Mouse (Mus musculus) cerebellum, adult 9-11 months (tissue): Measurements from ENCODE around the gene Ptprc.

Experiments used
- DNase-seq: peaks from one replicate; pipeline ENCODE4 v3.0.0; 2022

The Ptprc gene

DNA sequence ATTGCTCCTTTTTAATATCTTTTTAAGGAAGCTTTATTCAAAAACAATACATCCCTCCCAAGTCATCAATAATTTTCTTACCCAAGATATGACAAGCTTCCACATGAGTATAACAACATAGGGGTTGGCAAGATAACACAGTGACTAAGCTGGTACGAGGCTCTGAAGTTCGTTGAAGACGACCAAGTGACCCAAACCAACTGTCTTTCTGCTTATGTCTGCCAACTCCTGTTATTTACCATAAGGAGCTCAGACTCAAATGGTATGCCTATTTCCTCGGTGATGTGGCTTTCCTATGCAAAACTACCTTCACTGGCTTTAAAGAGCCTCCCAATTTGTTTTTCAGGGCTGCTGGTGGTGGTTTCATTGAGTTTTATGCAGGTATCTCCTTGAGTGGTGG is at the start of gene Ptprc:
Gene Ptprc, minus strand, starts transcription at position 215 of the 400 bp plus-strand sequence.
- DNase-seq, result no peak

DNA sequence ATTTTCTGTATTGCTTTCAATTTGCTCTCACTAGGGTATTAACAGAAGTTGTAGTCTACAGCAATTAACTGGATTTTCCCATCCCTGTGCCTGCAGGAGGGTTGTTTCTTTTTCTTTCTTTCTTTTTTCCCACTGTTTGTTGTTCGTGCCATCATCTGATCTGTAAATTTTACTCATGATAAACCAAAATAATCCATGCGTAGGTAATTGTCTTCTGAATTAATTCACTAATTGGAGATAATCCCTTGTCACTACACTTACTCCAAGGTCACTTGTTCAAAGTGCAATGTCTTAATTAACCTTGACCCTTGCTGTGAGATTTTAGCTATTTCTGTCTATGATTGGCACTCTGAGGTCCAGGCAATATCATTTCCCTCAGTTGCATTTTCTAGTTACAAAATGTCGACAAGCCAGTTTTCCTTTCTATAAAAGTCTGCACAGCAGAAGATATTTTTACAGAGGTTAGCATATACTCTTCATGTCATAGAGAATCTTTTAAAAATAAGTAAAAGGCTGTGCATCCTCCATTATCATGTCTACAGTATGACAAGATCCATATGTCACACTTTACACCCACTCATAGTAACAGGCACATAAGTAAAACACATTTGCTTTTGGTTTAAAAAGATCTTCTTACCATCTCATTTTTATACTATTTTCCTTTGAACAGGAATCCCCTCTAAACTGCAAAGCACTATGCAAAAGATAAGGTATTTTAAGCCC is 39.4 kb upstream of the Ptprc start:
- no peak for DNase-seq

DNA sequence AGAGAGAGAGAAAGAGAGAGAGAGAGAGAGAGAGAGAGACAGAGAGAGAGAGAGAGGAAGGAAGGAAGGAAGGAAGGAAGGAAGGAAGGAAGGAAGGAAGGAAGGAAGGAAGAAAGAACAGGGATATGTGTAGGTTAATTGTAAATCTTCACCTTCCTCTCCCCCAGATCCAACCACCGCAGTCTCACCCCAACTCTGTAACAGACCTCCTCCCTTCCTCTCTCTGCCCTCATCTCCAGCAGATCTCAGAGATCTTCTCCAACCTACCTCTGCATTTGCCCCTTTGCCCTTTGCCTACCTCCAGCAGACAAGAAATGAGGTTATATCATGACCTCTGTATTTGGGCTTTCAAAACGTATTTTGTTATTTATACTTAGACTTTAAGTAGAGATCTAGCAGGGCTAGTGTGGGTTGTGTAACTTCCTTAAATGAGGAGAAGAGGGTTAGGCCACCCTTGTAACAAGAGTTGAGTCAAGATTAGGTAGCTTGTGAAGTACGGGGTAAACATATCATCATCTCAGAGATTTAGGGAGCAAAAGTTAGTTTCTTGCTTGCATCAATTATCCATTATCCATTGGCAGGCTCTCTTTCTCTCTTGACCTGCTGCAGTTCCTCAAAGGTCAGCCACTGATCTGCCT is 35.0 kb upstream of the Ptprc start:
- DNase-seq, result no peak

DNA sequence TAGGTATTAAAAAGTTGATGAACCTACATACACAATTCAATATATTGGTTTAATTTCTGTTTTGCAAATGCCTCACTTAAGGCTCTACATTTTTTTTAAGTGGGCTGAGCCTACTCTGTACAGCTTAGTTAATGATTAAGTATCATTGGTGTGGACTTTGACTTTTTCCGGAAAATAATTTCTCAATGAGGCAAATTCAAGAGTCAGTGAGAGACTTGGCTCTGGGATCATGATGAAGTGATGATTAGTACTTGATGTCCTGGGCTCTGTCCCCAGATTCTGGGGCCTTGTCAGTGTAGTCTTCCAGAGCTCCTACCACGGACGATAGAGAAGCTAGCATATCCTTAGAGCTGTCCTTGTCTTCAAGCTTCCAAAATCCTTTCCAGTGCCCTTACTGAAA is 34.2 kb upstream of the Ptprc start:
- no peak for DNase-seq

DNA sequence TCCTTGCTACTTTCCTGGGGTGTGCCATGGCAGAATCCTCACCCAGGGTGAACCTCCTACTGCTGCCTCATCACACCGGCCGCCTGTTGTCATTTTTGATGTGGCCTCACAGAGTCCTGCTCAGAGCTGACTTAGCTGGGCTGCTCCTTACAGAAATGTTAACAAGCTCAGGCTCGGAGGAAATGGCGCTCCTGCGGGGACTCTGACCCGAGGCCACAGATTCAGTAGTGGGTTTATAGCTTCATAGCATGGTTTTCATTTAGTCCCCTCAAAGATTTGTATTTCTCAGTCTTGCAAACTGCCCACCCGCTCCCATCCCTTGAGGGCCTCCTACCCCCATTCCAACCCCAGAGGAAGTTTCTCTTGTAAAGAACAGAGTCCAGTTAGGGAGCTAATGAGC is 30.5 kb upstream of the Ptprc start:
- DNase-seq, result no peak

DNA sequence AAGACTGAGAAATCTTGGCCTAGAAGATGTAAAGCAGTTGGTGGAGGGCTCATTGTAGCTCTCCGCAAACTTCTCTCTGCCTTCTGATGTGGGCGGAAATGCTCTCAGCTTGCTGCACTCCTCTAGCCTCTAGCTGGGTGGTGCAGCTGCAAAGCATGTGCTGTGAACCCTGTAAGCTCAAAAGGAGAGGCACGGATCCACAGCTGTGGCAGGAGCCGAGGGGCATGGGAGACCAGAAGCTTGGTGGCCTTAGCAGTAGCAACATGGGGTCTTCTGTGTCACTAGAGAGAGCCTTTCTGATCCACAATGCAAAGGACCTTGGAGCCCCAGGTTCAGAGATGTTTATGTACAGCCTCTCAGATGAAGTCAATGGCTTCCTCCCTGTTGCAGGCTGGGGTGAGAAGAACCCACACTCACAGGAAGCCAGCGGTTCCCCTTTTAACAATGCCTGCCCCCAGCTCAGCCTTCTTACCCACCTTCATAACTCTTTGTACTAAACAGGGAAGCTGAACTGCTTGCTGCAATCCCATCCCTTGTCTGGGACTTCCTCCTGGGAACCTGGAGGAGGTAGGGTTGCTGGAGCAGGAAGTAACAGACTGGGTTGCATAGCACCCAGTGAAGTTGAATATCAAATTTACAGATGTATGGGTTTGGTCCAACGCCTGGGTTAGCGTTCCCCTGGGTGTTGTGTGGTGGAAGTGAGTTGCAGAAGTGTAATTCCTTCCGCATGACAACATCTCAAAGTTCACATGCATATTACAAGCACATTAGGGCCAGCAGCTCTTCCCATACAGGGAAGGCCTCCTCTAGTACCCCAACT is 16.4 kb upstream of the Ptprc start:
- no peak for DNase-seq

DNA sequence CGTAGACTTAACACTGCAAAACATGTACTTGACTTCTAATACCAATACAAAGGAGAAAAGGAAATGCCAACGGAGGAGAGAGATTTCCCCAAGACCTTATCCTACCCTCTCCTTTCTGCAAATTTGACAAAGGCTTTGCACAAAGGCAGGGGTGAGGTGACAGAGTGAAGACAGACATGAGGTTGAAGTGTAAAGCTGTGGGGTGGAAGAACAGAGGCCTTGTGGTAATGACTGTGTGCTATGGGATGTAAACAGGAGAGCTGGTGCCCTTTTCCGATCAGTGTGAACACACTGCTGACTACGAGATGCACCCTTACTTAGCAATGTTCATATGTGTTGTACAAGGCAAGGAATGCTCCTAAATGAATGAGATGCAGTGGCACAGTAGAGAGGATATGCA is 12.6 kb upstream of the Ptprc start:
- DNase-seq, result no peak

DNA sequence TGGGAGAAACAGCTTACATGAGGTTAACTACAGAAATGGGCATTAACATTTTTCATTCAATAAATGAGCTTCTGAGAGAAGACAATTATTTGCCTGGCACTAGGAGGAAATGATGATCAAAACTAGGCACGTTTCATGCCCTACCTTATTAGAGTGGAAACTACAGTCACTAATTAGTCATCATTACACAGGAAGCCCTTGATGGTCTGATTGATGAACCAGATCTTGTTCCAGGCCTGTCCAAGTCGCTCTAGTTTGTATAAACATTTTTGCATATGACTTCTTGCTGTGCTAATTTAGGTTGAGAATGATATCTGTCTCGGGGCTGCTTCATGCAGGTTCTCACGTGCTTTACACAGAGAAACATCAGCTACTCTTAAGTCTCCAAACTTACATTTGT is 10.4 kb upstream of the Ptprc start:
- no peak for DNase-seq

DNA sequence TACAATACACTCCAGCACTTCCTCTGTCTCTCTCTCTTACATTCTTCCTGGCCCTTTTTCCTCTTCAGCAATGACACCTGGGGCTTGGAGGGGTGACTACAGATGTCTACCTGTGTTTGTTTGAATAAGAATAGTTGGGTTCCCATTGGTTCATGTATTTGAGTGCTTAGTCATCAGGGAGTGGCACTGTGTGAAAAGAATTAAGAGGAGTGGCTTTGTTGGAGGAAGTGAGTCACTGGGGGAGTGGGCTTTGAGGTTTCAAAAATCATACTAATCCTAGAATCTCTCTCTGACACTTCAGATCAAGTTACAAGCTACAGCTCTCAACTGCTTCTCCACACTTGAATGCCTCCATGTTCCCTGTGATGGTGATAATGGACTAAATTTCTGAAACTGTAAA is 4.6 kb upstream of the Ptprc start:
- DNase-seq, result no peak

DNA sequence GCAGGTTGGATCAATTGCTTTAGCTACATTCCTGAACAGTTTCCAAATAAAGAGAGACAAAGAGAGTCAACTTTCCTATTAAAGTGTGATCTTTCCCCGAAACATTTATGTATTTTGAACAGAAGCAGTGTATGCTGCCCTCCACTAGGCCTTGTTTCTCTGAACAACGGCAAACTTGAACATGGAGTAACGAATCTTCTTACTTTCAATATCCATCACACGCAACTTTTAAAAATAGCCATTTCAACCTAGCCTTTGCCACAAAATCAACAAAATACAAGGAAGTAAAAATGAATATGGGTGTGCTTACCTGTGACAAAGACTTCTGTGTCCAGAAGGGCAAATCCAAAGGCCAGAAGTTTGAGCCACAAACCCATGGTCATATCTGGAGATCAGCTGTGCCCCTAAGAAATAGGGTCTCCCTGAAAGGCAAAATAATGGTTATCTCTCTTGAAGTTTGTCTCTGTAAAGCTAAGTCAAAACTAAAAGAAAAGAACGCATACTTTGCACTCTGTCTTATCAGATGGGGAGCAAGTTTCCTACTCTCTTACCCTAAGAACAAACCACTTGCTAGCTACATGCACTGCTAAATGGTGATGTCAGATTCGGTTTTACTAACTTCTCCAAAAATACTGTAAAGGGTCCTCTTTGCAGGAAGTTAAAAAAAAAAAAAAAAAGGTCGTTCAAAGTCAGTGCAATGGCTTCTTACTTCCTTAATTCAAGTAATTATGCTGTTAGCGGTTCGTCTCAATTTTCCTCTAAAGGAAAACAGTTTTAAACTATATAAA is 609 bp downstream of the Ptprc start:
- DNase-seq, result no peak

DNA sequence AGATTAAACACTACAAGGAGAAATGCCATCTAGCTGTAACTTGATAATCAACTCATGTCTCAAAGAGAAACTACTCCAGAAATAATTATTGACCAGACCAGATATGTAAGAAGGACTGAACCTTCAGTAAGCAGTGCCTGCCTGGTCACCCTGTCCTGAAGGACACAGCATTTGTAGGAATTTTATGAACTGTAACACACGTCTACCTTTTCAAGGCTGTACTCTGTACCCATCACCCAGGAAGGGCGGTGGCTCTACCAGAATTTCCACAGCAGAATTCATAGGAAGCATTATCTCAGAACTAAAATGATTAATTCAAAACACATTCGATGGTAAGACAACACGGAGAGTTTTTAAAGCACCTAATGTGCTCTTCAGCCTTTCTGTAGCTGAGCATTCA is 1.4 kb downstream of the Ptprc start:
- DNase-seq, result no peak

DNA sequence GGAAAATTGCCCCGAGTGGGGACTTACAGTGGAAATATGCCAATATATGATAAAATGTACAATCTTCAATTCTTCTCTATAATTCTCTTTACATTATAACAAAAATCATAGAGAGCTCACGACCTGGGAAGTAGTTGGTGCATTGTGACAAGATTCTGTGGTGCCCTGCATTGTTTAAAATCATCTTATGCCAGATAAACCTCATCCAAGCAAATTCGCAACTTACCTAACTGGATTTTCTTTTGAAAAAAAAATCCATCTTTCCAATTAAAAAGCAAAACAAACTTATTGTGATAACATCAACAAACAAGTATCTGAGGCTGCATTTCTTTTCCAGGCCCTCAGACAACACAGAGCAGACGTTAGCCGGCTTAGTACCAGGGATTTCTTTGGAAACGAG is 1.8 kb downstream of the Ptprc start:
- no peak for DNase-seq

DNA sequence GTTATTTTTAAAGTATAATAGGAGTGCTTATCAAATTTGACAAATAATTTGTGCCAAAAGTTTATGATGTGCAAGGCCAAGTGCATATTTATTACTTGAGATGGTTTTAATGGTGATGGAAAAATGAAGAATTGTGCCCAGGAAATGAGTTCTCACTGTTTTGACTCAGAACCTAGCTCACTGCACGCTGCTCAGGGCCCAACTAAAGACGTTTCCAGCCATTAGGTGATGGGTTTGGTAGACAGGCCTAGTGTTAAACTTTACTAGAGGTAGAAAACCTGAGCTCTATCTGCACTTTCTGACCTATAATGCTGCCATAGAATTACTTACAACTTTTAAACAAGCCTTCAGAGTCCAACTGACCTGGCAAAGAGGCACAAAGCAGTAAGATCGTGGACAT is 3.0 kb downstream of the Ptprc start:
- DNase-seq, result no peak

DNA sequence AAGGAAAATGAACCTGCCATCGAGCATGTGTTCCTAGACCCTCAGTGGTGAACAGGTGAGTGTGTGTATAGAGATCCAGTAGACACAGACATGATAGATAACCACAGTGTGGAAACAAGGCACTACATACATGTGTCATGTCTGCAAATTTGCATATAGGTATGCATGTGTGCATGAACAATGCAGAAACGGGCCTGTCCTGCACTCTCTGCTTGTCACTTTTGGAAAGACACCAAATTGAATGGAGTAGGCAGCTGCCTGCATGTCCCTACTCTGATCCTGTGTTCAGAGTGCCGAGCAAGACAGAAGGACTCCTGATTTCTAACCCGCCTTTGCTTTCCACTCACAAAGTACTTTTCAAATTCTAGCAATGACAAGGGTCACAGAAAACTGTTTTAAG is 3.4 kb downstream of the Ptprc start:
- no peak for DNase-seq

DNA sequence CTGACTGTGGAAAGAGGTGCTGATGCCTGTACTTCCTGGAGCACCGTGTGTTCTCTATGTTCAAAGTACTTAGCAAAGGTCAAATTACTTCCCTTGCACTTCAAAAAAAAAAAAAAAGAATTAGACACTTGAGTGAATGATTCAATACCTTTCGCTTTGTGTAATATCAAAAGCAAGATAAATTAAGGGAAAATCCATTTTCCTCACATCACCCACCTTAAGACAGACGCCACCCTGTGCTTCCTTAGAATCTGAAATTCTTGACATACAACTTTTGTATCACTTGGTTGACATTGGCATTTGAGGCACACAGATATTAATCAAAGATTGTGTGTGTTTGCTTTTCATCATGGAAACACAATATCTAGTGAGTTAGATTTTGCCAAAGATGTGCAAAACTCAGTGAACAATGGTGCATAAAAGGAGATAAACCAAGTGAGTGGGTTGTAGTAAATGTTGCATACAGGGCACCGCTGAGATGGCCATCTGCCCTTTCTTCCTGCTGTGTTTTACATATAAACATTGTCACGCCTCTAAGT is 9.2 kb downstream of the Ptprc start:
- DNase-seq, result no peak

DNA sequence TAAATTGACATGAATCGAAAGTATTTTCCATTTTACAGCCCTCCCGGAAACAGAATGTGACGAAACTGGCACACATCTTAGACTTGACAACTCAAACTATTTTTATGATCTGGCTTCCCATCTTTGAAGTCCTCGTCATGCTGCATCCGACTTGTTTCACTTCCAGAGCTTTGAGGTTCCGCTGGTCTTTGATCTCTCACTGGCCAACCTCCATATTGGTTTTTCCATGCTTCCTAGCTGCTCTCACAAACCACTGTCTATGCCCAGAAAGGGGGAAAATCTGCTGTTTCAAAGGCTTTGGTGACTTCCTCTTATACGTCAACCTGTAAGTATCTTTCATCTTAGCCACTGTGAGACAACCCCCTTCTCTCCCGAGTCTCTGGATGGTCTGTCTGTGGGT is 12.9 kb downstream of the Ptprc start:
- DNase-seq, result no peak

DNA sequence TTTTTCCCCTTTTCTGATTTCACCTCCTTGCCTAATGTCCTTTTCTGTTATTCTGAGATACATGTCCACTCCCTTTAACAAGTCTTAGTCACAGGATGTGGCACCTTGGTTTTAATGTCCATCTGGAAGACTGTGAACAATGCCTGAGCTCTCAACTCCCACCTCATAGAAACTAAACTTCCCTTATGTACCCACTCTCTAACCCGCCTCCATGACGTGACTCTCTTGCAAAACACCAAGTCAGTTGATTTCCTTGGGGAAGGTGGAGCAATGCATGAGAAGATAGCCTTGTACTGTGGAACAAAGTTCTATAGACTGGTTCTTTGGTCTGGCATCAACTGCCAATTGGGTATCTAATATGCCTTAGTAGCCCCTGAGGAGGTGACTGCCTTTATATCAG is 16.6 kb downstream of the Ptprc start:
- DNase-seq, result no peak

DNA sequence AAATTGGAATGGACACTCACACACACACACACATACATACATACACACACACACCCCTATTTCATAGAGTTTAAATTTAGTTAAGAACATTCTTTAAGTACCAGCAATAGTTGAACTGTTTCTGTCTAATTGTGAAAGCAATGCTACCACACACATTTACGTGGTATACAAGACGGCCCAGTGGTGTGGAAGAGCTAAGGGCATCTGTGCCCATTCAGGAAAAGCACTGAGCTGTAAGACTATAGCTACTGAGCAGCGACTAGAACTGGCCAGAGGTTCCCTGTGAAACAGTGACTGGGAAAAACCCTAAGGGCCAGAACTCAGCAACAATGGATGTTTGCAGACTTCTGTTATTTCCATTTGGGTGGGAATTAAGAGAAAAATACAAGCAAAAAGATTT is 17.3 kb downstream of the Ptprc start:
- no peak for DNase-seq

DNA sequence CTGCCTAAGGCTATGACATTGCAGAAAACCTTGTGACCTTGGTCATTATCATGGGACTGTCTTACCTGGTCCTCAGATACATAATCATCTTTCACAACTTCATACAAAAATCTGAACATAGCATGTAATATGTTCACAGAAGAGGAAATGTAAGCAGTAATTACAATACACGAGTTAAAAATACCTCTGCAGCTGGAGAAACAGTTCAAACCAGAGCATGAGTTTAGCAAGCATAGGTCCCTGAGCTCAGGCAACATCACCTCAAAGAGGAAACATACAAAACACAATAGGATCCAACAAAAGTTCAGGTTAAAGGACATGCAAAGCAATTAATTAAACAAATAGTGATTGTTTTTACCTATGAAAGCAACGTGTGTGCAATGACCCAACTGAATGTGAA is 17.8 kb downstream of the Ptprc start:
- DNase-seq, result no peak

DNA sequence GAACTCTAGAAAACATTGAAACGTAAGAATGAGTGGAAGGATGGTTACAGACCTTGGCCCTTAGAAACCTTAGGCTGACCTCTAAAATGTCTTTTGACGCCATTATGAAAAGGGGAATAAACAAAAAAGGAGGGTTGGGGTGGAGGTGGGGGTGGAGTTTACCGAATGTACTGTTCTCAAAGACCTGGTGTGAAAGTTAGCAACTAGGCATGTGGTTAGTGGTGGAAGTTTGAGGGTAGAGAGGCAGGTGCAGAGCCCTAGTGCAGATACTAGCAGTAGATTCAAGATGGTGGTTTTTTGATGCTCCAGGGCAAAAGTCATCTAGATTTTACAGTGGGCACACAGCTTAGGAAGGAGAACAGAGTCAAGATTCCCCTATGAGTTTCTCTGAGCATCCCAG is 18.5 kb downstream of the Ptprc start:
- DNase-seq, result no peak

DNA sequence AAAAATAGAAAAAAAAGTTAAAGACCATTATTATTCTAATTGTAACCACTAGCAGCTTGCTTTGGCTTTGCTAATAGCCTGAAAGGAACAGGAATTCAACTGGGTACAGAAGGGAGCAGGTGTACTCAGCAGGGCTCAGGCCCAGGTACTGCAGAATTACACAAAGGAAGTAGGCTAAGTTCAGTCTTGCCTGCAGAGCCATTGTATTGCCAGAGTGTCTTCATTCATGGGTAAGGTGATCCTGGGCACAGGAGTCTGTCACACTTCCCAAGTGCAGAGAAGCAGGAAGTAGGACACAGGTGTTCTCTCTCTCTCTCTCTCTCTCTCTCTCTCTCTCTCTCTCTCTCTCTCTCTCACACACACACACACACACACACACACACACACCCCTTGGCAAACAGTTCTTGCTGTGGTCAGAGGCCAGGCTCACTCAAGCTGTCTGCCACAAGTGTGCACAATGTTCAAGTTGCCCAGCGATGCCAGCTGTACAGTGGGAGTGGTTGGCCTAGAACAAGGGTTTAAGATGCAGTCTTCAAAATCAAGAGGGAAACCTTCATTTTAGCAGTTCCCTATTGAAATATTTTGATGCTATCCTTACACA is 21.2 kb downstream of the Ptprc start:
- no peak for DNase-seq

DNA sequence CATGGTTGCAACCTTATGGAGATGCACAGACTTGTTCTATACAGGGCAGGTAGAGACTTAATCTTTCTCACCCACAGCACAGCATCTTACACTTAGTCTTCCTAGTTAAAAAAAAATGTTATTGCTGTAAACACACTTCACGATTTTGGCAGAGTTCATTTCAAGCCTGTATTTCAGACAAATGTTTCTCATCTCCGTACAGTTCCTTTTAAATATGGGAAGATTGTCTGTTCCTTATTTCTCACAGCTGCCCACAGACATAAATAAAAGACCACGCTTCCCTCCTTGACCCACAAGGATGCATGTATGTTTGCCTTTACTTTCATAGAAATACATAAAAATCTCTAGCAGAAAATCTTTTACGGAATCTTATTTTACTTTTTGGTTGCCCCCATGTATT is 22.4 kb downstream of the Ptprc start:
- DNase-seq, result no peak

DNA sequence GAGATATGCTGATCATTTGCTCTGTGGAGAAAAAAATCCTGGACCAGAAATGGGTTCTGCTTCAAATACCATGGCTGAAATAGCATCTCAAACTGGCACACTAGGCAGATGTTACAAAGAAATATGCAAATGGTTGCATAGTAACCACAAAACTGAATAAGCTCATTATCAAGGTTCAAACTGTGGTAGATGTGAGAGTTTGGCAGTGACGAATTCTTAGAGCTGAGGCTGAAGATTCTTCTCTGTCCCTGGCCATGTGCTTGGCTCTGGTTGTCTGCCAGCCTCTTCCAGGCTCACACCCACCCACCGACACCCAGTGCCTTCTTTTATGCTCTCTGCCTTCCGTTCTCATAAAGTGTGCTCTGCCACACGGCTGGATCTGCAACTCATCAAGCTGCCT is 26.7 kb downstream of the Ptprc start:
- DNase-seq, result no peak
